Comparison of ENCODE assay signal across 8 mouse cellular contexts in genomic region chr1:180642228-180642564, GRCm38 (mm10). TPM values are rescaled to one million over a fixed set of nuclear protein-coding genes. Genes with fewer than 3 reads are reported as not detected.
DNase-seq lines count a peak whose midpoint lies in the region; ATAC-seq and TF ChIP-seq lines count a peak whose summit lies in the region.

No protein-coding gene starts in this region.

- H3K9ac ChIP-seq in heart, embryonic 16.5 days (ENCODE audit: low read length) = peak overlapping the region; percentile 98
- H3K9ac ChIP-seq in MEL (ENCODE audit: control insufficient read depth, low read depth, low read length, poor library complexity, severe bottlenecking) = peak overlapping the region; percentile 100
- H3K9ac ChIP-seq in hindbrain, embryonic 14.5 days = peak overlapping the region; percentile 94
- H3K9ac ChIP-seq in midbrain, postnatal 0 days (replicated peaks; ENCODE audit: low read length, poor library complexity, severe bottlenecking) = no peak overlapping the region

- DNase-seq in heart, postnatal 4 days = no peak
- DNase-seq in MEL (ENCODE audit: low read depth, low spot score) = peak; percentile 26
- DNase-seq in hindbrain, embryonic 14.5 days (ENCODE audit: low spot score) = no peak
- DNase-seq in midbrain, postnatal 0 days (ENCODE audit: low spot score) = no peak
- no peak for DNase-seq in adrenal gland, adult 8-10 months

- no peak for TF ChIP-seq CTCF in MEL (IDR thresholded peaks at IDR 0.05 in 2 of 3, conservative IDR thresholded peaks at IDR 0.05 in 1 of 3; ENCODE audit: control insufficient read depth in 1 of 3, insufficient read depth in 1 of 3, low read depth in 2 of 3, low read length in 3 of 3, poor library complexity in 1 of 3, severe bottlenecking in 1 of 3)
- TF ChIP-seq CTCF in midbrain, postnatal 0 days (IDR thresholded peaks at IDR 0.05) = no peak

- H3K4me3 ChIP-seq in heart, embryonic 16.5 days (ENCODE audit: low read length) = peak overlapping the region; percentile 94
- H3K4me3 ChIP-seq in MEL (ENCODE audit: control insufficient read depth in 1 of 2, insufficient read depth in 1 of 2, low read depth in 2 of 2, low read length in 2 of 2) = peak overlapping the region; percentile 90 to 93
- peak overlapping the region; percentile 99 for H3K4me3 ChIP-seq in hindbrain, embryonic 14.5 days (replicated peaks; ENCODE audit: low read length)
- H3K4me3 ChIP-seq in midbrain, postnatal 0 days (ENCODE audit: low read depth, low read length) = peak overlapping the region; percentile 97; the same call in 1 of the 2 replicates

- no peaks in the 10 kb centered on the region for H3K27me3 ChIP-seq in heart, embryonic 16.5 days (ENCODE audit: control insufficient read depth, insufficient read depth, low read length)
- H3K27me3 ChIP-seq in MEL (ENCODE audit: control insufficient read depth in 1 of 2, insufficient read depth in 2 of 2, low read length in 2 of 2) = no peaks in the 10 kb centered on the region
- no peaks in the 10 kb centered on the region for H3K27me3 ChIP-seq in hindbrain, embryonic 14.5 days (ENCODE audit: control insufficient read depth, insufficient read depth, low read length)
- no peaks in the 10 kb centered on the region for H3K27me3 ChIP-seq in midbrain, postnatal 0 days (ENCODE audit: insufficient read depth, low read length)

- TF ChIP-seq EP300 in MEL (IDR thresholded peaks at IDR 0.05; ENCODE audit: low read depth in 1 of 2, low read length in 2 of 2) = no peak

- no peak for TF ChIP-seq RAD21 in MEL (IDR thresholded peaks at IDR 0.05; ENCODE audit: low read depth, low read length)

- whole genome bisulfite sequencing in heart, embryonic 16.5 days = 70% methylated on average over 8 of the region's 8 CpGs
- 83% methylated on average over 8 of the region's 8 CpGs for WGBS in hindbrain, embryonic 14.5 days
- WGBS in midbrain, postnatal 0 days = 76% methylated on average over 8 of the region's 8 CpGs

- ATAC-seq in heart, embryonic 16.5 days (replicated peaks; ENCODE audit: extremely low read depth, insufficient read depth, low FRiP score) = no peak
- no peak for ATAC-seq in hindbrain, embryonic 14.5 days (ENCODE audit: low FRiP score)
- ATAC-seq in midbrain, postnatal 0 days (ENCODE audit: low FRiP score) = no peak
- ATAC-seq in megakaryocyte-erythroid progenitor cell, adult 5-6 weeks (replicated peaks; ENCODE audit: low FRiP score, low TSS enrichment, poor library complexity, severe bottlenecking) = no peak
- ATAC-seq in cerebellum, adult (ENCODE audit: insufficient number of reproducible peaks, low FRiP score, low TSS enrichment) = no peak

- TF ChIP-seq POLR2A in MEL (IDR thresholded peaks at IDR 0.05; ENCODE audit: control insufficient read depth in 1 of 2, insufficient read depth in 1 of 2, low read depth in 1 of 2, low read length in 2 of 2, poor library complexity in 1 of 2) = no peak

- no peaks in the 10 kb centered on the region for H3K36me3 ChIP-seq in heart, embryonic 16.5 days (ENCODE audit: control insufficient read depth, insufficient read depth)
- peaks cover 0 to 21% of the 10 kb centered on the region in 2 experiments; a peak in 2 of 4 replicates for H3K36me3 ChIP-seq in MEL (ENCODE audit: control insufficient read depth in 1 of 2, insufficient read depth in 2 of 2, low read length in 2 of 2)
- H3K36me3 ChIP-seq in hindbrain, embryonic 14.5 days (replicated peaks; ENCODE audit: control insufficient read depth, insufficient read depth) = no peaks in the 10 kb centered on the region
- no peaks in the 10 kb centered on the region for H3K36me3 ChIP-seq in midbrain, postnatal 0 days (ENCODE audit: insufficient read depth, low read length)

- H3K9me3 ChIP-seq in heart, embryonic 16.5 days (replicated peaks; ENCODE audit: control insufficient read depth, low read length) = no peaks in the 10 kb centered on the region
- H3K9me3 ChIP-seq in MEL (replicated peaks; ENCODE audit: insufficient read depth, low read length) = no peaks in the 10 kb centered on the region
- H3K9me3 ChIP-seq in hindbrain, embryonic 14.5 days (ENCODE audit: control insufficient read depth, low read length) = no peaks in the 10 kb centered on the region
- H3K9me3 ChIP-seq in midbrain, postnatal 0 days (ENCODE audit: low read length) = no peaks in the 10 kb centered on the region

- H3K27ac ChIP-seq in heart, embryonic 16.5 days (ENCODE audit: low read length) = no peak overlapping the region
- no peak overlapping the region for H3K27ac ChIP-seq in MEL (ENCODE audit: control insufficient read depth, low read depth, low read length)
- no peak overlapping the region for H3K27ac ChIP-seq in hindbrain, embryonic 14.5 days
- H3K27ac ChIP-seq in midbrain, postnatal 0 days (ENCODE audit: low read depth, low read length) = no peak overlapping the region

- H3K4me1 ChIP-seq in heart, embryonic 16.5 days (ENCODE audit: control insufficient read depth, insufficient read depth, low read length) = peaks cover 15% of the 10 kb centered on the region
- H3K4me1 ChIP-seq in MEL (ENCODE audit: control insufficient read depth in 1 of 2, insufficient read depth in 2 of 2, low read length in 2 of 2) = peaks cover 0 to 18% of the 10 kb centered on the region in 2 experiments; a peak in 2 of 4 replicates
- peaks cover 19% of the 10 kb centered on the region for H3K4me1 ChIP-seq in hindbrain, embryonic 14.5 days (replicated peaks; ENCODE audit: control insufficient read depth, insufficient read depth, low read length)
- no peaks in the 10 kb centered on the region for H3K4me1 ChIP-seq in midbrain, postnatal 0 days (ENCODE audit: insufficient read depth, low read length)

- peaks cover 46% of the 10 kb centered on the region for H3K79me2 ChIP-seq in MEL (ENCODE audit: control insufficient read depth, insufficient read depth, low read length, poor library complexity)

- peak overlapping the region; percentile 82 for H3K4me2 ChIP-seq in heart, embryonic 16.5 days (ENCODE audit: low read depth, low read length)
- peak overlapping the region; percentile 87 for H3K4me2 ChIP-seq in hindbrain, embryonic 14.5 days (replicated peaks)
- peak overlapping the region; percentile 92 for H3K4me2 ChIP-seq in midbrain, postnatal 0 days (ENCODE audit: low read depth, low read length, poor library complexity, severe bottlenecking)

TF ChIP-seq in MEL, 35 proteins besides CTCF, POLR2A, EP300 and RAD21:
- TF ChIP-seq ZKSCAN1 (IDR thresholded peaks at IDR 0.05; ENCODE audit: low read depth, low read length) = no peak
- TF ChIP-seq CHD1 (IDR thresholded peaks at IDR 0.05; ENCODE audit: low read depth, low read length) = peak; percentile 78; the same call in 1 of the 2 replicates
TF ChIP-seq in MEL: peak in this region for 1.

RNA-seq across cellular contexts. Expression of gene Lin9, which starts 1.2 kb away (rescaled TPM):
- polyA plus RNA-seq in heart, embryonic 16.5 days (2015; fragmentation: Nextera tagmentation; extraction: Ambion mirVana) = 11.7 and 15.0 TPM in 2 replicates
- total RNA-seq in heart, postnatal 4 days (2021) = 10 to 100 TPM; 11.3 to 12.0 TPM
- total RNA-seq in MEL (2012; rRNA removed) = 9.9 and 10.2 TPM in 2 replicates
- 10 to 100 TPM in 1 of 2 experiments, not detected in 1; 11.1 TPM for polyA plus RNA-seq in MEL (2012; ENCODE audit: insufficient read depth in 1 of 2, insufficient read length in 2 of 2, low read depth in 1 of 2, low replicate concordance in 2 of 2, missing spikeins in 1 of 2)
- 10.6 and 11.2 TPM in 2 replicates for polyA plus RNA-seq in hindbrain, embryonic 14.5 days (2014; fragmentation: Nextera tagmentation; extraction: Ambion mirVana)
- total RNA-seq in midbrain, postnatal 0 days (2014; rRNA removed) = 8.3 and 11.2 TPM in 2 replicates
- polyA plus RNA-seq in midbrain, postnatal 0 days (2015; fragmentation: Nextera tagmentation; extraction: Ambion mirVana) = 3.4 and 4.1 TPM in 2 replicates
- total RNA-seq in adrenal gland, adult 8-10 months (2022) = 1 to 10 TPM; 4.4 to 5.8 (median 5.2) TPM
- 17.3 and 32.3 TPM in 2 replicates for total RNA-seq in megakaryocyte-erythroid progenitor cell, adult 5-6 weeks (2014; fragmentation: Nextera tagmentation)
- 35.8 and 37.8 TPM in 2 replicates for total RNA-seq in megakaryocyte-erythroid progenitor cell, adult 5-6 weeks (2017)

RNA-seq across cellular contexts. Expression of gene Mixl1, which starts 54.6 kb away (rescaled TPM):
- 0.24 TPM in 1 of 2 replicates, not detected in the other for polyA plus RNA-seq in heart, embryonic 16.5 days (2015; fragmentation: Nextera tagmentation; extraction: Ambion mirVana)
- not detected for total RNA-seq in heart, postnatal 4 days (2021)
- total RNA-seq in MEL (2012; rRNA removed) = not detected in 2 replicates
- not detected for polyA plus RNA-seq in MEL (2012; ENCODE audit: insufficient read depth in 1 of 2, insufficient read length in 2 of 2, low read depth in 1 of 2, low replicate concordance in 2 of 2, missing spikeins in 1 of 2)
- 0.16 TPM in 1 of 2 replicates, not detected in the other for polyA plus RNA-seq in hindbrain, embryonic 14.5 days (2014; fragmentation: Nextera tagmentation; extraction: Ambion mirVana)
- total RNA-seq in midbrain, postnatal 0 days (2014; rRNA removed) = not detected in 2 replicates
- polyA plus RNA-seq in midbrain, postnatal 0 days (2015; fragmentation: Nextera tagmentation; extraction: Ambion mirVana) = 0.10 and 0.17 TPM in 2 replicates
- not detected for total RNA-seq in adrenal gland, adult 8-10 months (2022)
- total RNA-seq in megakaryocyte-erythroid progenitor cell, adult 5-6 weeks (2014; fragmentation: Nextera tagmentation) = not detected in 2 replicates
- not detected in 2 replicates for total RNA-seq in megakaryocyte-erythroid progenitor cell, adult 5-6 weeks (2017)
